Mouse (Mus musculus) liver, embryonic 14.5 days (tissue): ENCODE measurements around the gene Coq8a. TPM values are rescaled to one million over a fixed set of nuclear protein-coding genes. Genes with fewer than 3 reads are reported as not detected.

Experiments used
- ATAC-seq: fragments of 200-750 bp; cut with Nextera tagmentation; 2 replicates; pipeline ENCODE4 v1.8.0; 2017; ENCODE audit warnings: moderate number of reproducible peaks, mild to moderate bottlenecking, moderate library complexity; ENCODE audit not compliant: insufficient read depth
- DNase-seq, 3 experiments: peaks; one replicate each; pipeline ENCODE4 v3.0.0-alpha.2; 2012 to 2013; ENCODE audit warnings: low read depth in 3 of 3, low spot score in 3 of 3
- H3K27ac ChIP-seq: fragments of 300-500 bp; sonication (generic); 2 replicates; pipeline ENCODE4 v1.5.1; 2014; ENCODE audit warnings: moderate library complexity, mild to moderate bottlenecking, control low read depth, inconsistent platforms
- H3K27me3 ChIP-seq: fragments of 300-500 bp; sonication (generic); 2 replicates; pipeline ENCODE4 v1.6.1; 2014; ENCODE audit warnings: mild to moderate bottlenecking, low read length, moderate library complexity; ENCODE audit not compliant: control insufficient read depth, insufficient read depth
- H3K36me3 ChIP-seq: fragments of 300-500 bp; sonication (generic); replicated peaks from 2 replicates; pipeline ENCODE4 v1.6.1; 2014; ENCODE audit warnings: low read depth; ENCODE audit not compliant: control insufficient read depth, insufficient read depth
- H3K4me1 ChIP-seq, 2 experiments: fragments of 200-500 bp in 1 of 2; fragments of 300-500 bp in 1 of 2; sonication (generic) in 1 of 2; replicated peaks; 2 replicates each; pipeline ENCODE4 v1.6.1; 2012 to 2014; ENCODE audit warnings: antibody characterized with exemption in 1 of 2, inconsistent platforms in 1 of 2, low read length in 1 of 2; ENCODE audit not compliant: control insufficient read depth in 2 of 2, insufficient read depth in 2 of 2
- H3K4me2 ChIP-seq: fragments of 300-500 bp; sonication (generic); 2 replicates; pipeline ENCODE4 v1.6.1; 2014; ENCODE audit warnings: low read depth, mild to moderate bottlenecking, control low read depth, moderate library complexity
- H3K4me3 ChIP-seq, 2 experiments: fragments of 200-500 bp in 1 of 2; fragments of 300-500 bp in 1 of 2; sonication (generic) in 1 of 2; 2 replicates each; pipeline ENCODE4 v1.5.1; 2012 to 2014; ENCODE audit warnings: low read depth in 2 of 2, low read length in 2 of 2, mild to moderate bottlenecking in 2 of 2, control low read depth in 1 of 2, inconsistent platforms in 1 of 2, moderate library complexity in 1 of 2; ENCODE audit not compliant: insufficient read depth in 1 of 2
- H3K9ac ChIP-seq: fragments of 300-500 bp; sonication (generic); replicated peaks from 2 replicates; pipeline ENCODE4 v1.6.1; 2014; ENCODE audit warnings: mild to moderate bottlenecking, control low read depth, moderate library complexity
- H3K9me3 ChIP-seq: fragments of 300-500 bp; sonication (generic); 2 replicates; pipeline ENCODE4 v1.6.1; 2016; ENCODE audit warnings: low read length, mixed read lengths; ENCODE audit not compliant: control insufficient read depth
- CTCF ChIP-seq: IDR thresholded peaks from 2 replicates; pipeline ENCODE4 v1.5.1; 2016; ENCODE audit warnings: antibody characterized with exemption, low read depth, control low read depth
- EP300 ChIP-seq: IDR thresholded peaks from 2 replicates; pipeline ENCODE4 v1.6.1; 2016; ENCODE audit warnings: antibody characterized with exemption, low read depth
- WGBS: fragments of 180-500 bp; shearing (Covaris S2); extraction: QIAGEN DNeasy Blood & Tissue Kit; methylation state at CpG from one replicate; pipeline ENCODE4 v1.1.7; 2014; ENCODE audit not compliant: insufficient replicate concordance; 5-methylcytosine and 5-hydroxymethylcytosine counted together
- polyA plus RNA-seq, 2 experiments: library from polyadenylated mRNA; depleted of rRNA in 1 of 2; stranded (reverse) in 1 of 2; unstranded in 1 of 2; fragments of >200 nt; fragmentation: Nextera tagmentation in 1 of 2; extraction: Ambion mirVana in 1 of 2; gene quantifications; 2 replicates each; pipeline versions ENCODE4 v1.2.1 to v1.2.3; 2012 to 2014

The Coq8a gene
- polyA plus RNA-seq, 2 experiments, result 3.8 to 14.3 TPM

GRCm38 (mm10) chr1:180226221-180226713, 26.9 kb upstream of the Coq8a start:
- DNase-seq, result peak; percentile 31 to 46 (median 34)
- 5% methylated on average over 12 of the region's 12 CpGs for WGBS

DNA sequence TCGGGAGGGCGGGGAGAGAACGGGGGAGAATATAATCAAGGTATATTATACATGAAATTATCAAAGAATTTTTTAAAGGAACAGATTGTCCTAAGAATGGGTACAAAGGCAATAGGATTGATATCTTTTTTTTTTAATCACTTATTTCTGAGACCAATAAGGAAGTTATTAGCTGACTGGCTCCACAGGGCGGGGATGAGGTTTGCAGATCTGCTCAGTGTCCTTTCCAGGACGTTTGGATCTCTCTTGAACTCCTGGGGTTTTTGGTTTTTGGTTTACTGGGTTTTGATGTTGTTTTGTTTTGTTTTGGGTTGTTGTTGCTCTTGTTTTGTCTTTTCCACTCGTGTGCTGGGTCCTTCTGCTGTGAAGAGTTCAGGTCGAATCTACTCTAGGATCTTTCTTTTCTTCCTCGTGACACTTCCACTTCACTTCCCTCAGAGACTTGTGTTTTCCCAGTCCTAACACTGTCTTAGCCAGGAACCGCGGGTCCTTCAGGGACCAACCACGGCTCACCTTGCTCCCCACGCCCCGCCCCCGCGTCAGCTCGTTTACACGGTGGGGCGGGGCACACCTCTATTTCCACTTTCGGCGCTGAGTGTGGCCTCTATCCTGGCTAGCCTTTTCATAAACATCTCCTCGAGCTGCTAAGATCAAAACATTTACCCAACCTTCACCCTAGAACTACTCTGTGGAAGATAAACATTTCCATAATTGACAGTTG, 26.3 kb upstream of the Coq8a start:
- H3K9me3 ChIP-seq, result peaks cover 3% of the 10 kb centered on the region
- DNase-seq, result peak; percentile 60 to 74 (median 67)
- H3K4me1 ChIP-seq, result peaks cover 9 to 11% of the 10 kb centered on the region in 2 experiments; a peak in 3 of 4 replicates
- no peaks in the 10 kb centered on the region for H3K27me3 ChIP-seq
- peak overlapping the region; percentile 84 for H3K27ac ChIP-seq
- H3K4me2 ChIP-seq, result peak overlapping the region; percentile 85
- 11% methylated on average over 21 of the region's 21 CpGs for WGBS
- ATAC-seq, result peak; percentile 95
- no peaks in the 10 kb centered on the region for H3K36me3 ChIP-seq
- peak overlapping the region; percentile 71 for H3K9ac ChIP-seq
- TF ChIP-seq EP300 (no peak), CTCF (no peak)
- peak overlapping the region; percentile 69 for H3K4me3 ChIP-seq

More at GRCm38 (mm10) chr1:180226221-180226713, 26.9 kb upstream of the Coq8a start:
- Histone ChIP-seq H3K4me2 (peak overlapping the region; percentile 85), H3K27ac (peak overlapping the region; percentile 84), H3K4me3 (peak overlapping the region; percentile 69), H3K27me3 (no peaks in the 10 kb centered on the region), H3K36me3 (no peaks in the 10 kb centered on the region), H3K9ac (peak overlapping the region; percentile 71), H3K4me1 (peaks cover 9 to 11% of the 10 kb centered on the region in 2 experiments; a peak in 3 of 4 replicates), H3K9me3 (peaks cover 3% of the 10 kb centered on the region)
- peak; percentile 82 for ATAC-seq
- TF ChIP-seq EP300 (no peak), CTCF (peak; percentile 39)

DNA sequence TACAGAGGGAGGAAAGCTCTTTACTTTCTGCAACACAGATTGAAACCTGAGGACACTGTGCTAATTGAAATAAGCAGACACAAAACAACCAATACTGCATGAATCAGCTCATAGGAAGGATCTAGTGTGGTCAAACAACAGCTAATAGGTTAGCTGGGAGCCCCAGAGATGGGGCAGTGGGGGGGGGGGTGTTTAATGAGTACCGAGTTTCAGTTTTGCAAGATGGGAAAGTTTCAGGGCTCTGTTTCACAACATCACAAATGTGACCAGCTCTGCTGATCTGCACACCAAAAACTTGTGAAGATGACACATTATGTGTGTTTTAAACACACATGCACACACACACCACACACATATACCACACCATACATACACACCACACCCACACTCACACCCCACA, 22.6 kb upstream of the Coq8a start:
- Histone ChIP-seq H3K9me3 (no peaks in the 10 kb centered on the region), H3K27ac (no peak overlapping the region), H3K36me3 (no peaks in the 10 kb centered on the region), H3K4me1 (peaks cover 9 to 11% of the 10 kb centered on the region in 2 experiments; a peak in 3 of 4 replicates), H3K27me3 (no peaks in the 10 kb centered on the region), H3K9ac (no peak overlapping the region), H3K4me2 (no peak overlapping the region), H3K4me3 (no peak overlapping the region)
- ATAC-seq (no peak), DNase-seq (no peak)
- 71% methylated on average over 1 of the region's 1 CpGs for WGBS
- TF ChIP-seq EP300 (no peak), CTCF (no peak)

DNA sequence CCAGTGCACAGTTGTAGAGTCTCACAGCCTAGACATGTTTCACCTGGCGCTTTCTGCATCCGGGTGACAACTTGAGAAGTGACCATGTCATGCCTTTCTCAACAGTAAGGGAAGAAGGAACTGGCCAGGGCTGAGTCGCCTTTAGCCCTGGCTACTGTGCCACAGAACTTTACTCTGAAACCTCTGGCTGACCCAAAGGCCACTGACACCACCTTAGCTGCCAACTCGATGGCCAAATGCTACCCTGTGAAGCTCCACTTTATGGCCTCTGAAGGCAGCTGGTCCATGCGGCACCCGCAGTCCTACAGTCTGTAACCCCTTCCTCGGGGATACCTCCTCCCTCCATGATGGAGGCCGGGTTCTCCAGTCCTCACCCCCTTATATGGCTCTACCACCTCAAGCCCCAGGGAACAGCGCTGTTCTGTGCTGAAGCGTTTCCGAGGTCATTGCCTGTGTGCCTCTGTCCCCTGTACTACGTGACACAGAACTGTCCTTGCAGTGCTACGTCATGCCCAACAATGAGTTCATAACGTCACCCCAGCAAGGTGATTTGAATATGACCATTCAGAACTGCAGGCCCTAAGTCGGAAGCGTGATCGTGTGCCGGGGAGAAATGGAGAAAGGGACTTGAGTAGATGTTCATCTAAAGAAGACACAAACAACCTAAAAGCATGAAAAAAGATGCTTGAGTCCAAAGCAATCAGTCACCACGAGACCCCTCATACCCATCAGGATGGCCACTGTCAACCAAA, 21.6 kb upstream of the Coq8a start:
- no peak for DNase-seq

More for the DNA sequence above, 21.6 kb upstream of the Coq8a start:
- Histone ChIP-seq H3K9ac (no peak overlapping the region), H3K36me3 (no peaks in the 10 kb centered on the region), H3K4me3 (no peak overlapping the region), H3K27ac (no peak overlapping the region), H3K9me3 (no peaks in the 10 kb centered on the region), H3K27me3 (no peaks in the 10 kb centered on the region), H3K4me1 (peaks cover 2 to 4% of the 10 kb centered on the region in 2 experiments; a peak in 2 of 4 replicates), H3K4me2 (no peak overlapping the region)
- no peak for TF ChIP-seq CTCF
- no peak for TF ChIP-seq EP300
- WGBS, result 78% methylated on average over 19 of the region's 19 CpGs
- no peak for ATAC-seq
